Mouse (Mus musculus) CH12F3 (cell line): ENCODE measurements around the gene Eif4e3.

Experiments
- in situ Hi-C: fragments of 300-500 bp; cut with MboI; formaldehyde crosslinking; loops from 2 replicates; pipeline ENCODE4 v1.14.3; 2020; ENCODE audit warnings: low sequenced_read_pairs

Eif4e3 gene

DNA sequence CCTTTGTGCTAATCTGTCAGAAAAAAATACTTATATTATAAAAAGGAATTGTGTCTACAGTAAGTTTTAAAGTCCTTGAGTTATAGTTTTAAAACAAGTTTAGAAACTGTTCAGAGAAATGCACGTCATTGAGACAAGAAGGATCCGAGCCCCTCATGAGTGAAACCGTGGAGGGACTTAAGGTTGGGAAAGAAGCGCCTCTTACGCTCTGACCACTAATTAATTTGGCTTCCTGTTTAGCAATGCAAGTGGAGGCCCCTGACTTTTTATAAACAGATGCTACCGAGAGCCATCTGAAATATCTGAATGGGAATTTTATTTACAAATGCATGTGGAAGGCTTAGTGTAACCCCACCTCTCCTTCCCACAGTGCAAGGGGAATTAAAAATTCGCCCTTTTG, 41.3 kb downstream of the Eif4e3 start:
- in situ Hi-C loops: no loop called here

DNA sequence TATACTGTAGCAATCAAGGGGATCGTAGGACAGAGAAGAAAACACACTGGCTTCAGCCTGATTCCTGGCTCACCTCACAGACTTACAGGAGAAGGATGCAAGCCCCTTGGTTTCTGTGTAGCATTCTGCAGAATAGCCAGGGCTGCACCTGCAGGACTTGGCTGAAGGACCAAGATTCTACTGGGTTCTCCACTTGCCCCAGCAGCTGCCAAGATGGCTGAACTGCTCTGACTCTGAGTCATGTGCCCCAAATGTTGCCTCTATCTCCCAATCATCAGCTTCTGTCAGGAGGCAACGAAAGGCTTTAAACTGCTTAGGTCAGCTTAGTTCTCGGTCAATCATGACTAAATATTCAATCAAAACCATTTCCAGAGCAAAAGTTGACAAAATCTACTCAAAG, 42.0 kb downstream of the Eif4e3 start:
- in situ Hi-C loops: loop anchor here (25.0 kb wide), 2 partner anchors 1112 to 1512 kb away; no protein-coding TSS in a partner anchor

GRCm38 (mm10) chr6:99623641-99624040, 42.9 kb downstream of the Eif4e3 start:
- in situ Hi-C loops: loop anchor here (25.0 kb wide), 2 partner anchors 1111 to 1511 kb away; no protein-coding TSS in a partner anchor

DNA sequence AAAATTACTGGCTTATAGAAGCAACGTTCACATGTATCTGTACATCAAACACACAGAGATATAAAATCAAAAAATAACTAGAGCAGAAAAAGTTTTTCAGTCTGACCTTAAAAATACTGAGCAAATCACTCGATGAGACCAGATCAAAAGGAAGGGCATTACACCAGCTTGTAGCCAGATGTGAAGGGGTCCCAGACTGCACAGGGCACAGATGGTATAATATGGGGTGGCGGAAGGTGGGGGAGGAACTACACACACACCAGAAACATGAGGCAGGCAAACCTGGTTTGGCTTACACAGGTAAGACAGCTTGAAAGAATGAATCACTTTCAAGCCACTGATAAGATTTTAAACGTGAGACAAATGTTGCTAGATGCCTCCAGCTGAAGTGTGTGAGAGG, 45.4 kb downstream of the Eif4e3 start:
- in situ Hi-C loops: loop anchor here (25.0 kb wide), 2 partner anchors 1109 to 1509 kb away; no protein-coding TSS in a partner anchor

DNA sequence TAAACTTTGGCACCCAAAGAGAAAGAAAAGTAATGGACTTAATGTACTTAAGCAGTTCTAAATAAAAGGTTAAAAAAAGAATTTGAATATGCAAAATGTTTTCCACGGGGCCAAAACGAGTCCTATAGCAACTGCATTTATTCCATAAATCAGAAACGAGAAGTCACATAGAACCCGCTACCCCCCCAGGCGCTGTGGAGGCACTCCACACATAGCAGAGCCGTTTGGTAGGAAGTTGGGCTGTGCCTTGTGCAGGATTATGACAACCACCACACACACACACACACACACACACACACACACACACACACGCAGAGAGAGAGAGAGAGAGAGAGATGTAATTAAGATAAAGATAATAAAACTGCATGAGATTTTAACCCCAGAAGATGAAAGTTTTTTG, 46.1 kb downstream of the Eif4e3 start:
- in situ Hi-C loops: loop anchor here (25.0 kb wide), 2 partner anchors 1108 to 1508 kb away; no protein-coding TSS in a partner anchor

- in situ Hi-C loops: loop anchor here (25.0 kb wide), 2 partner anchors 1108 to 1508 kb away; no protein-coding TSS in a partner anchor
Observed at GRCm38 (mm10) chr6:99619964-99620363, 46.6 kb downstream of the Eif4e3 start.

GRCm38 (mm10) chr6:99619466-99619865, 47.1 kb downstream of the Eif4e3 start:
- in situ Hi-C loops: loop anchor here (25.0 kb wide), 2 partner anchors 1107 to 1507 kb away; no protein-coding TSS in a partner anchor

GRCm38 (mm10) chr6:99617867-99618266, 48.7 kb downstream of the Eif4e3 start:
- in situ Hi-C loops: loop anchor here (25.0 kb wide), 2 partner anchors 1106 to 1506 kb away; no protein-coding TSS in a partner anchor

DNA sequence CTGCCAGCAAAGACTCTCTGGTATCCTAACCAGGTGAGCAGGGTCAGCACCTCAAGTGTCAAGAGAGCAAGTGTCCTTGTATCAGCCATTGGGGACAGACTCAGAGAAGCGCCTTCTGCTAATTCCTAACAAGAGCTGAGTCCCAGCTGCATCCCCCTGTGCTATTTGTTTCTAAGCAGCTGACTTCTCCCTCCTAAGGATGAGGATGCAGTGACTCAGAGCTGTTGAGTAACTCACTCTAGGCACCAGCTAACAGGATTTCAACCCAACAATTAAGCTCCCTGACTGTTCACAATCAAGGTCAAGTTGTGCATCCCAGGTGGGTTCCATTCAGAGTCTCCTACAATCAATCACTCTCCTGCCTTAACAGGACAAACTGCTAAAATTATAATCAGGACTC, 49.2 kb downstream of the Eif4e3 start:
- in situ Hi-C loops: loop anchor here (25.0 kb wide), 2 partner anchors 1105 to 1505 kb away; no protein-coding TSS in a partner anchor

DNA sequence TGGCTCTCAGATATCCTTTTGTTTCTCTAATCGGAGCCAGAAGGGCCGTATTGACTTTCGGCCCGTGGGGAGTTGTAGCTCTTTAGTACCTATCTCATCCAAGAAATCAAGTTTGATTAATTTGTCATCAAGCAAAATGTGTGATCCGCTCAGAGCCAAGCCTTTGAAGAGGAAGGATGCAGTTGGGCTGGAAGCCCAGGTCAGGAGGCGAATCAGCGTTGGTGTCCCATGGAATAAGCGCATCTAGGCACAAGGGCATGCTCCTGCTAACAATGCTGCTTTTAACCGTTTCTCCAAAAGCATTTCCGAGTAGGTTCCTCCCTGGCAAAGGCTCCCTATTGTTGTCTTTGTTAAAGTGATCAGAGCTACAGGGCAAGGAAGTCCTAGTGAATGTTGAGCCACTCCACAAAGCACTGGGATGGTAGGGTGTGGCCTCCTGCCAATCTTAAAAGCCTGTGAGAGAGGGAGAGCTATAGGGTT, 51.3 kb downstream of the Eif4e3 start:
- in situ Hi-C loops: loop anchor here (25.0 kb wide), 2 partner anchors 1103 to 1503 kb away; no protein-coding TSS in a partner anchor

DNA sequence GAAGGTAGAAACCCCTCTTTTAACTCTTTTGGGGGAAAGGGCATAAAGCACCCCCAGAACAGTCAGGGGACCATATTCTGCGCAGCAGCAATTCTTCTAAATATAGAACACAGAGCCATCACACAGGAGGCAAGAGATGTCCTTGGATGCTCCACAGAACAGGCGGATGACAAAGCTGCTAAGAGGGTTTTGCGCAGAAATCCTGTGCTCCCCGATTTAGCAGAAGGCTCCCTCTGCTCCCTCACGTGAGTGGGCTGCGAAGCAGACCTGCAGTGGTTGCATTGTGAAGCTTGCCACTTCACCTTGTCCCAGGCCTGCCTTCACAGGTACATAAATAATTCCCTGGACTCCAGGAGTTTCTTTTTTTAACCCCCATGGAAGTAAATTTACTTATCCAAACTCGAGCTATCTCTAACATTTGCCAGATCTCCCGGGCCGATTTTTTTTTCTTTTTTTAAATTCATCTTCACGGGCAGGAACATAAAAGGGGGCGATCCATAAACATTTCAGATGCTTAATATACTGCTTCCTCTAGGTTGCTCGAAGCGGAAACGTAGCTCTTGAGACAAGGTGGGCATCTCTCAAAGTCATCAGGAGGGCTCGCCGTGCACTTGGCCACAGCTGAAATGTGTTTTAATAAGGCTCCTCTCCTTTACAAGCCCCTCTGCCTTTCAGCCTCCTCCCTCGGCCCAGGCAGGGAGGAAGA, 51.9 kb downstream of the Eif4e3 start:
- in situ Hi-C loops: loop anchor here (25.0 kb wide), 2 partner anchors 1102 to 1502 kb away; no protein-coding TSS in a partner anchor

DNA sequence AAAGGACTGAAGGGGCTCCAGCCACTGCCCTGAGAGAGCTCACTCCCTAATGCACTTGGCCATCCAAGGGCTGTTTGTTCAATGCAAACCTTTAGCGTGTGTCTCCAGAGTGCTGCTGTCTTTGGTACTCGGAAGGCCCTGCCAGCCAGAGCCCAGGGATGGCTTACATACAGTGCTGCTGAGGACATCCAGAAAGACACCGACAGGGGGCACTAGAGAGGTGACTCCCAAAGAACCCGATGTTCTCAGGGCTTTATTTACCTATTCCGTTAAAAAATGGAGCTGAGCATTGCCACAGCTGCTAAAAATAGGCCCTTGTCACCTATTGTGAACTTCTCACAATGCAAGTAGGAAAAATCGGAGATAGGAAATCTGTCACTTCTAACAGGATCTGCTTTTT, 54.7 kb downstream of the Eif4e3 start:
- in situ Hi-C loops: loop anchor here (25.0 kb wide), 2 partner anchors 1100 to 1500 kb away; no protein-coding TSS in a partner anchor

DNA sequence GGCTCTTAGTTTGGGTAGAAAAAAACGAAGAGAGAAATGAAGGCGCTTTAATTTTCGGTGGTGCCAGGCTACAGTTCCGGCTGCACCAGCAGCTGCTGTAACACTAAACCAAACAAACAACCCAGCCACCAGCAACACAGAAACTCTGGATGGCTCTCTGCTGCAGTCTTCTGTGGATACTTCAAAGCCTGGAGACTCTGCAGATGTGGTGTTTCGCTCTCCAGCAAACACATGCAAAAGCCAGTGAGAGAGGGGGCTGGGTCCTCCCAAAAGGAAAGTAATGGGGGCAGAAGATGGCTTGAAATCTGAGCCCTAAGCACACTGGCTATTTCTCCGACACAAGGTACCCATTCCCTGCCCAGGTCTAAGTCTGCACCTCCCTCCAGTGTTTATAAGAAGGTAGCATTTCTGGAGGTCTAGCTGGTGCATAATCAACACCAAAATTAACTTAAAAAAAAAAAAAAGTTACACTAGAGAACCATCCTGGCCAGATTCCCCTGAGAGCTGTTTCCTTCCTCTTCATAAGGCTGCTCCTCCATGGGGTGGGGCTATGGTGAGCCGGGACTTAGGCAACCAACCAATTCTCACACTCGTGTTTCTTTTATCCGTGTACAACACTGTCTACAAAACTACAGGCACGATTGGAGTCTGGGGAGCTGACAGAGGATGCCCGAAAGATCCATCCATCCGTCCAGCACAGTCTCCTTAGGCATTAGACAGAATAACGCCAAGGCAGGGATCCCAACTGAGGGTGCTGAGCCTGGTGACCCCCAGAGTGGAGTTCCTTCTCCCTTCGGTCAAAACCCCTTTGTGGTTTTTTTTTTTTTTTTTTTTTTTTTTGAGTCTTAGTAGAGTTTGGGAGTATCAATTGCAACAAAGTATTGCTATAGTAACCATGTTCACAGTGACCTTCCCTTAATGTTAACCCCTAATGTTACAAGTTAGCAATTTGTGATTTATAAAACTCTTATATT, 55.8 kb downstream of the Eif4e3 start:
- in situ Hi-C loops: loop anchor here (25.0 kb wide), 2 partner anchors 1098 to 1498 kb away; no protein-coding TSS in a partner anchor

- in situ Hi-C loops: loop anchor here (25.0 kb wide), 2 partner anchors 1094 to 1494 kb away; no protein-coding TSS in a partner anchor
Observed at GRCm38 (mm10) chr6:99606079-99606478, 60.5 kb downstream of the Eif4e3 start.

DNA sequence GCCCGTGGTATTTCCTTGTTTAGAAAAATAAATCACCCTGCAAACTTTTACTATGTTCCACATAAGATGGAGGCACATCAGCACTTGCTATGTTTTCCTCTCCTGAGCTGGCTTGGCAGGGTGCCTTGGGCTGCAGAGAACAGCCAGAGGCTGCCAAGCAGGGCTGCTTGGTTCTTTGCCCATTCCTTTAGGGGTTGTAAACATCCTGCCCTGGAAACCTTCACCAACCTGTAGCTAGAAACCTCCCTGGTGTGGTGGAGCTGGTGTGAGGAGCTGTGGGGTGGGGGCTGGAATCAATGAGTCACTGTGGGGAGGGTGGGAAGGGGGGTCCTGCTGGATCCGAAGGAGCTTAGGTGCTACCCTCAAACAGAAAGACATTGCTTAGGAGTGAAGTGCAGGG, 61.8 kb downstream of the Eif4e3 start:
- in situ Hi-C loops: loop anchor here (25.0 kb wide), 2 partner anchors 1092 to 1492 kb away; no protein-coding TSS in a partner anchor

GRCm38 (mm10) chr6:99602434-99602833, 64.1 kb downstream of the Eif4e3 start:
- in situ Hi-C loops: loop anchor here (25.0 kb wide), 2 partner anchors 1090 to 1490 kb away; no protein-coding TSS in a partner anchor

GRCm38 (mm10) chr6:99600886-99601285, 65.7 kb downstream of the Eif4e3 start:
- in situ Hi-C loops: loop anchor here (25.0 kb wide), 2 partner anchors 1089 to 1489 kb away; no protein-coding TSS in a partner anchor

DNA sequence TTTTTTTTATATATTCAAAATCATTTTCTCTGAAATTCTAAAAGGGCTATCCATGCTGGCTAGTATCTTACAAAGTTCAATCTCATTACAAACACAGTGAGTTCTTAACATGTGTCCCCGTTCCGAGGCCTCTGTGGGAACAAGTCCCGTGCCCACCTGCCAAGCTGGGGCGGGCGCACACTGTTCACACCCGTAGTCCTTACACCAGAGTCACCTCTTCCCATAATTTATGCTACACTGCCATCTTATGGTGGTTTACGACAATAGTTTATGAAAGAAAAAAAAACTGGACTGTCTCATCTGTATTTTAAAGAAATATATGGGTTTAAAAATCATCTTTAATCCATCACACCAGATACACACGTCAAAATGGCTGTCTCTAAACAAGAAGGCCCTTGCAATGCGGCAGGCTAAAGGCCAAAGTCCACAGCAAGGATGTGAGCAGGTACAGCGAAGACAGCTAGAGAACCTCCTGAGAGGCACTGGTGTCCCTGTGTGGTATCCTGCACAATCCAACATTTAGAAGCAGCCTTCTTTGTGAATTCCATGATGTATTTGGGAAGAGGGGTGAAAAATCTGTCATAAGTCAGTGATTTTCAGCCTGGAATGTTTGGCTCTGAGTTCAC, 66.3 kb downstream of the Eif4e3 start:
- in situ Hi-C loops: loop anchor here (25.0 kb wide), 2 partner anchors 1088 to 1488 kb away; no protein-coding TSS in a partner anchor

DNA sequence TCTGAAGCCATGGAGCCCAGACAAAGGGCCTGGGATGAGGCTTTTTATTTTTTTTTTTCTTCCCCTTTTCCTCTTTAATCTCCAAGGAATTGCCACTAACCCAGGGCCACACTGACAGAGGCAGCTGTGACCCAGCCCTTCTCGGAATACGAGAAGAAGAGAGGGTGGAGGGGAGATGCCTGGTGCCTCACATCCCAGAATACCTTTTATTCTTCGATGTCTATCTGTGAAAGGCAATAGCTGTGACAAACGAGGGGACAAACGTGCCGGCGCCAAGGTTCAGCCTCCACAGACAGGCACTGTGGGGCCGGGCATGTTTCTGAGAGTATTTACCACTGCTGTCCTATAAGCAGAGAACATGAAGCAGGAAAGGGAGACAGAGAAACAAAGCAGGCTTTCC, 66.9 kb downstream of the Eif4e3 start:
- in situ Hi-C loops: loop anchor here (25.0 kb wide), 2 partner anchors 1087 to 1487 kb away; no protein-coding TSS in a partner anchor

DNA sequence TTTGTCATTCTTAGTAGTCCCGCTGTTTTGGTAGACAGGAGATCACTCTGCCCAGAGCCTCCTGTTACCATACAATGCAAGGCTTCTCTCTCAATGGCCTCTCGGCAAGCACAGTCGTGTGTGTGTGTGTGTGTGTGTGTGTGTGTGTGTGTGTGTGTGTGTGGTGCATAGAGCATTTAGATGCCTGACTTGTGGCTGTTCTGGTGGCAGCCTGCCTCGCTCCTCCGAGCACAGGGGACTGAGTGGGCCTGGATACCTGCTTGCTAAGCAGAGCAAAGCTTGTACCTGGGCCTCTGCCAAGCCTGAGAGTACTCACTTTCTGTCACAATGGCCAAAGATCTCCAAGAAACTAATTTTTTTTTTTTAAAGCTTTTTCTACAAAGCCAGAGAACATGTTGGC, 67.3 kb downstream of the Eif4e3 start:
- in situ Hi-C loops: no loop called here
